Mouse (Mus musculus): ENCODE results near the gene Cacng4. TPM values are rescaled to one million over a fixed set of nuclear protein-coding genes. Genes with fewer than 3 reads are reported as not detected.

The Cacng4 gene
- polyA plus RNA-seq, 1 experiment from 2014 or later, result 0.54 TPM

DNA sequence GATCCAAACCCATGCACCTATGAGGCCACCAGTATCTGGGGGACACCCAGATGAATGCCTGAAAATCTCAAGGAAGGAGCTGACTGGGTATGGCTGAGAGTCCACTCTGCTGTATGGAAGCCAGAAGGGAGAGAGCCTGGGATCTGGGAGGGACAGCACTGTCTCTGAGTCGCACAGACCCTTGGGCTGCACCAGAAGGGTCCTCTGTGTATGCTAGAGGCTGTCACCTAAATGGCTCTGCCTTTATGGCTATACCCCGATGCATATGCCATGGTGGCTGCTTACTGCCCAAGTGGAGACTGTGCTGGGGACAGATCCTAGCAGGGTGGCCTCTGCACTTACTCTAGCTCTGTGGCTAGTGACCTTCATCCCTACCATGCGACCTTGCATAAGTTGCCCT, 8.6 kb downstream of the Cacng4 start:
- H3K27ac ChIP-seq (replicated peaks in 1 of 2; ENCODE audit: control insufficient read depth in 1 of 2, insufficient read depth in 1 of 2, low read depth in 2 of 2, low read length in 2 of 2), result no peak overlapping the region
- WGBS, result 67% methylated on average over 3 of the region's 3 CpGs
- no peak for ATAC-seq (ENCODE audit: insufficient number of reproducible peaks, insufficient read depth, low FRiP score, low read depth)
- no peak overlapping the region for H3K9ac ChIP-seq (ENCODE audit: low read length)
- H3K4me2 ChIP-seq (ENCODE audit: low read length), result no peak overlapping the region
- 0 out of 2 replicates have a peak, but pooled peaks cover 4% of the 10 kb centered on the region for H3K9me3 ChIP-seq (ENCODE audit: control insufficient read depth, low read length)
- no peaks in the 10 kb centered on the region for H3K4me1 ChIP-seq (ENCODE audit: control insufficient read depth in 2 of 2, insufficient read depth in 2 of 2, low read length in 2 of 2)
- H3K4me3 ChIP-seq (ENCODE audit: control insufficient read depth in 1 of 2, insufficient read depth in 1 of 2, low read depth in 1 of 2, low read length in 2 of 2), result no peak overlapping the region
- H3K27me3 ChIP-seq (ENCODE audit: control insufficient read depth, insufficient read depth, low read length), result peaks cover 5% of the 10 kb centered on the region
- no peaks in the 10 kb centered on the region for H3K36me3 ChIP-seq (ENCODE audit: control insufficient read depth, insufficient read depth, low read length)

DNA sequence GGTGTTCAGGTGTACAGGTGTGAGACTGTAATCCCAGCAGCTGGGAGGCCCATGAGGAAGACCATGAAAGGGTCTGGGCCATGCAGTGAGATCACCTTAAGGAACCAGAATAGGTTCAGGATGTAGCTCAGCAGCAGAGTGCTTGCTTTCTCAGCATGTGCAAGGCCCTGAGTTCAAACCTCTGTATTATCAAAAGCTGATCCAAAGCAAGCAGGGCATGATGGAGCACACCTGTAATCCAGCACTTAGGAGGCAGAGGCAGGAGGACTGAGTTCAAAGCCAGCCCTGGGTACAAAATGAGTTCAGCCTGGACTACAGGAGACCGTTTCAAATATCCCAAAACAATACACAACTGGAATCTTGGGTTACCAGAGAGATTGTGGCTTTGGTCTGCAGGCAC, 9.1 kb downstream of the Cacng4 start:
- Histone ChIP-seq H3K4me3 (ENCODE audit: control insufficient read depth in 1 of 2, insufficient read depth in 1 of 2, low read depth in 1 of 2, low read length in 2 of 2) (no peak overlapping the region), H3K27me3 (ENCODE audit: control insufficient read depth, insufficient read depth, low read length) (peaks cover under 1% of the 10 kb centered on the region), H3K9me3 (ENCODE audit: control insufficient read depth, low read length) (0 out of 2 replicates have a peak, but pooled peaks cover 4% of the 10 kb centered on the region), H3K9ac (ENCODE audit: low read length) (no peak overlapping the region), H3K4me2 (ENCODE audit: low read length) (no peak overlapping the region), H3K27ac (replicated peaks in 1 of 2; ENCODE audit: control insufficient read depth in 1 of 2, insufficient read depth in 1 of 2, low read depth in 2 of 2, low read length in 2 of 2) (no peak overlapping the region), H3K4me1 (ENCODE audit: control insufficient read depth in 2 of 2, insufficient read depth in 2 of 2, low read length in 2 of 2) (no peaks in the 10 kb centered on the region), H3K36me3 (ENCODE audit: control insufficient read depth, insufficient read depth, low read length) (no peaks in the 10 kb centered on the region)
- ATAC-seq (ENCODE audit: insufficient number of reproducible peaks, insufficient read depth, low FRiP score, low read depth), result no peak
- 100% methylated on average over 1 of the region's 1 CpGs for WGBS

DNA sequence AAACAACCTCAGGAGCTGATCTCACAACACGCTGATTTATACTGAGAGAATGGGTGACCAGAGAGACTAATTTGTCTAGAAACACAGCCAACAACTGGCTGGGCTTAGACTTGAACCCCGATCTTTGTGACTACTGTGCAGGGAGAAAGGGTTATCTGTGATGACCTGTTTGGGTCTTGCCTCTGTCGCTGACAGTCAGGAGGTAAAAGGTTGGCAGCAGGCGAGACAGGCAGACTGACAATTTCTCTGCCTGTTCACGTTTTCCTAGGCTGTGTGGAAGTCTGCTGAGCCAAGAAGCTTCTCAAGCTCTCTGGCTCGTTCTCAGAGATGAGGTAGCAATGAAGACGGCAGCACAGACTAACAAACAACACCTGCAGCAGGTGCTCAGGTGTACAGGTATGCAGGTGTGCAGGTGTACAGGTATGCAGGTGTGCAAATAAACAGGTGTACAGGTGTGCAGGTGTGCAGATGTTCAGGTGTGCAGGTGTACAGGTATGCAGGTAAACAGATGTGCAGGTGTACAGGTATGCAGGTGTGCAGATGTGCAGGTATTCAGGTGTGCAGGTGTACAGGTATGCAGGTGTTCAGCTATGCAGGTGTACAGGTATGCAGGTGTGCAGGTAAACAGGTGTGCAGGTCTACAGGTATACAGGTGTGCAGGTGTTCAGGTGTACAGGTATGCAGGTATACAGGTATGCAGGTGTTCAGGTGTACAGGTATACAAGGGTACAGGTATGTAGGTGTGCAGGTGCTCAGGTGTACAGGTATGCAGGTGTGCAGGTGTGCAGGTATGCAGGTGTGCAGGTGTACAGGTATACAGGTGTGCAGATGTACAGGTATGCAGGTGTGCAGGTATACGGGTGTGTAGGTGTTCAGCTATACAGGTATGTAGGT, 10.2 kb downstream of the Cacng4 start:
- WGBS, result 83% methylated on average over 8 of the region's 8 CpGs
- Histone ChIP-seq H3K36me3 (ENCODE audit: control insufficient read depth, insufficient read depth, low read length) (no peaks in the 10 kb centered on the region), H3K4me1 (ENCODE audit: control insufficient read depth in 2 of 2, insufficient read depth in 2 of 2, low read length in 2 of 2) (no peaks in the 10 kb centered on the region), H3K4me3 (ENCODE audit: control insufficient read depth in 1 of 2, insufficient read depth in 1 of 2, low read depth in 1 of 2, low read length in 2 of 2) (no peak overlapping the region), H3K27ac (replicated peaks in 1 of 2; ENCODE audit: control insufficient read depth in 1 of 2, insufficient read depth in 1 of 2, low read depth in 2 of 2, low read length in 2 of 2) (no peak overlapping the region), H3K9ac (ENCODE audit: low read length) (no peak overlapping the region), H3K9me3 (ENCODE audit: control insufficient read depth, low read length) (0 out of 2 replicates have a peak, but pooled peaks cover 4% of the 10 kb centered on the region), H3K4me2 (ENCODE audit: low read length) (no peak overlapping the region), H3K27me3 (ENCODE audit: control insufficient read depth, insufficient read depth, low read length) (no peaks in the 10 kb centered on the region; the same call in 1 of the 2 replicates)
- no peak for ATAC-seq (ENCODE audit: insufficient number of reproducible peaks, insufficient read depth, low FRiP score, low read depth)

DNA sequence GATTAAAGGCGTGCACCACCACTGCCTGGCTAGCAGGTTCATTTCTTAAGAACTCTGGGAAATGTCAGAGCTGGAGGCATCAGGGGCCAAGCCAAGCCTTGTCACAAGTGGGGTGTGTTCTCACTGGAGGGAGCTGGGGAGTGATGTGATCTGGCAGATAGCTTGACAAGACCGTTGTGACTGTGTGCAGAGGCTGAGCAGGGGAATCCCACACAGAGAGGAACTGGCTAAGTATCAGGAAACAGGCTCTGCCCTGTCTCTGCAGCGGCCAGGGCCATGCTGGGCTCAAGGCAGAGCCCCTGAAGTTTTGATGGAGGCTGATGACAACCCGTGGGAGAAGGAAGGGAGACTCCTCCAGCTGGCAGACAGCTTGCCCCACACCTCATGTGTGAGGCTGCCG, 11.8 kb downstream of the Cacng4 start:
- Histone ChIP-seq H3K27me3 (ENCODE audit: control insufficient read depth, insufficient read depth, low read length) (no peaks in the 10 kb centered on the region; the same call in 1 of the 2 replicates), H3K36me3 (ENCODE audit: control insufficient read depth, insufficient read depth, low read length) (no peaks in the 10 kb centered on the region), H3K4me3 (ENCODE audit: control insufficient read depth in 1 of 2, insufficient read depth in 1 of 2, low read depth in 1 of 2, low read length in 2 of 2) (no peak overlapping the region), H3K27ac (replicated peaks in 1 of 2; ENCODE audit: control insufficient read depth in 1 of 2, insufficient read depth in 1 of 2, low read depth in 2 of 2, low read length in 2 of 2) (no peak overlapping the region), H3K4me1 (ENCODE audit: control insufficient read depth in 2 of 2, insufficient read depth in 2 of 2, low read length in 2 of 2) (no peaks in the 10 kb centered on the region), H3K9ac (ENCODE audit: low read length) (no peak overlapping the region), H3K4me2 (ENCODE audit: low read length) (no peak overlapping the region), H3K9me3 (ENCODE audit: control insufficient read depth, low read length) (0 out of 2 replicates have a peak, but pooled peaks cover 4% of the 10 kb centered on the region)
- 35% methylated on average over 5 of the region's 5 CpGs for WGBS
- ATAC-seq (ENCODE audit: insufficient number of reproducible peaks, insufficient read depth, low FRiP score, low read depth), result no peak

DNA sequence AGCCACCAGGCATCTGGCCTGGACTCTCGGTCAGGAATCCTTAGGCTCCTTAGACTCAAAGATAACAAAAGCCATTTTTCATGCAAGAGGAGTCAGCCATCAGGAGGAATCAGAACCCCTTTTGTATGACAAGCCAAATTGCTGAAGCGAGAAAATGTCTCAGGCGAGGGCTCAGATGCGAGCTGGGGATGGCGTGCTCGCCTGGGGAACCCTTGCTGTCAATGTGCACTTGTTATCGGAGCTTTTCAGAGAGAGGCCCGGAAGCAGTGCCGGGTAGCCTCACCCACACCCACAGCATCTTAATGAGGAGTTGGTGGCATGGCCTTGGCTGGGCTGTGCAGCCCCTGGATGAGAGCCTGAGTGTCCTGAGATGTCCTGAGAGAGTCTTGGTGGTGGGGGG, 15.5 kb downstream of the Cacng4 start:
- 70% methylated on average over 9 of the region's 9 CpGs for WGBS

DNA sequence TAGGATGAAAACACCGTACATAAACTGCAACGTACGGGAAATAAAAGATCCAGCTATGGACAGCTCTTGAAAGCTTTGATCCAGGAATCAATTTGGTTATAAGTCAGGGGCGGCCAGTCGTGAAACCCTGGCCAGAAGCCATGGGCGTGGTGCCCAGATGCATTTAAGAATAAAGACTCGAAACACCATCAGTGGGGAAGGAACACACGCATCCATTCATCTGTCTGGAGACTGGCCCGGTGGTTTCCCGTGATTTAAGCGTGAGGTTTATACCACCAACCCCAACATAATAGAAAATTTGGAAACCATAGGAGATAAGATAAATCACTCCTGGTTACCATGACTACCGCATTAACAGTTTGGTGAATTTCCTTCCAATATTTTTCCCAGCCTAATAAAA, 16.9 kb downstream of the Cacng4 start:
- H3K4me3 ChIP-seq (ENCODE audit: control insufficient read depth in 1 of 2, insufficient read depth in 1 of 2, low read depth in 1 of 2, low read length in 2 of 2), result no peak overlapping the region
- no peak for ATAC-seq (ENCODE audit: insufficient number of reproducible peaks, insufficient read depth, low FRiP score, low read depth)
- no peaks in the 10 kb centered on the region for H3K9me3 ChIP-seq (ENCODE audit: control insufficient read depth, low read length)
- no peak overlapping the region for H3K4me2 ChIP-seq (ENCODE audit: low read length)
- H3K4me1 ChIP-seq (ENCODE audit: control insufficient read depth in 2 of 2, insufficient read depth in 2 of 2, low read length in 2 of 2), result no peaks in the 10 kb centered on the region
- H3K27me3 ChIP-seq (ENCODE audit: control insufficient read depth, insufficient read depth, low read length), result peaks cover 21% of the 10 kb centered on the region
- H3K9ac ChIP-seq (ENCODE audit: low read length), result no peak overlapping the region
- no peak overlapping the region for H3K27ac ChIP-seq (replicated peaks in 1 of 2; ENCODE audit: control insufficient read depth in 1 of 2, insufficient read depth in 1 of 2, low read depth in 2 of 2, low read length in 2 of 2)
- WGBS, result 73% methylated on average over 12 of the region's 12 CpGs
- no peaks in the 10 kb centered on the region for H3K36me3 ChIP-seq (ENCODE audit: control insufficient read depth, insufficient read depth, low read length)

More for the DNA sequence above, 15.5 kb downstream of the Cacng4 start:
- H3K4me3 ChIP-seq (ENCODE audit: control insufficient read depth in 1 of 2, insufficient read depth in 1 of 2, low read depth in 1 of 2, low read length in 2 of 2), result no peak overlapping the region
- H3K36me3 ChIP-seq (ENCODE audit: control insufficient read depth, insufficient read depth, low read length), result no peaks in the 10 kb centered on the region
- no peak overlapping the region for H3K9ac ChIP-seq (ENCODE audit: low read length)
- ATAC-seq (ENCODE audit: insufficient number of reproducible peaks, insufficient read depth, low FRiP score, low read depth), result no peak
- H3K27me3 ChIP-seq (ENCODE audit: control insufficient read depth, insufficient read depth, low read length), result peaks cover 21% of the 10 kb centered on the region
- no peak overlapping the region for H3K27ac ChIP-seq (replicated peaks in 1 of 2; ENCODE audit: control insufficient read depth in 1 of 2, insufficient read depth in 1 of 2, low read depth in 2 of 2, low read length in 2 of 2)
- H3K4me1 ChIP-seq (ENCODE audit: control insufficient read depth in 2 of 2, insufficient read depth in 2 of 2, low read length in 2 of 2), result no peaks in the 10 kb centered on the region
- no peak overlapping the region for H3K4me2 ChIP-seq (ENCODE audit: low read length)
- H3K9me3 ChIP-seq (ENCODE audit: control insufficient read depth, low read length), result no peaks in the 10 kb centered on the region

DNA sequence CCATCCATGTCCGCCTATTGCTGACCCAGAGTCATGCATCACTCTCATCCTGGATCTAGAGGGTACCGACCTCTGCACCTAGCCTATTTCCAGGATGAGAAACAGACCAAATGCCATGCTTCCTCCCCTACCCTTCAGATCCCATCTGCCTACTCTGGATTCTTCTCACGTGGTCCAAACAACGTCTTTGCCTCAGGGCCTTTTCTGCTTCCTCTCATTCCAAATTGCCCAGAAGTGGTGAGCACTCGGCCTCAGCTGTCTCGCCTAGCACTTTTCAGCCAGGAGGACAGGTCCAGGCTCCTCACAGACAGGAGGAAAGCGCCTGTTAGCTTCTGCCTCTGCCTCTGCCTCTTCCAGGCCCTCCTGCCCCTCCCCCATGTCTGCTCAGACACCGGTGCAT, 21.0 kb downstream of the Cacng4 start:
- no peaks in the 10 kb centered on the region for H3K36me3 ChIP-seq (ENCODE audit: control insufficient read depth, insufficient read depth, low read length)
- H3K27ac ChIP-seq (replicated peaks in 1 of 2; ENCODE audit: control insufficient read depth in 1 of 2, insufficient read depth in 1 of 2, low read depth in 2 of 2, low read length in 2 of 2), result no peak overlapping the region
- ATAC-seq (ENCODE audit: insufficient number of reproducible peaks, insufficient read depth, low FRiP score, low read depth), result no peak
- no peaks in the 10 kb centered on the region for H3K4me1 ChIP-seq (ENCODE audit: control insufficient read depth in 2 of 2, insufficient read depth in 2 of 2, low read length in 2 of 2)
- no peaks in the 10 kb centered on the region for H3K9me3 ChIP-seq (ENCODE audit: control insufficient read depth, low read length)
- peaks cover 21% of the 10 kb centered on the region for H3K27me3 ChIP-seq (ENCODE audit: control insufficient read depth, insufficient read depth, low read length)
- WGBS, result 45% methylated on average over 8 of the region's 8 CpGs
- no peak overlapping the region for H3K4me2 ChIP-seq (ENCODE audit: low read length)
- H3K4me3 ChIP-seq (ENCODE audit: control insufficient read depth in 1 of 2, insufficient read depth in 1 of 2, low read depth in 1 of 2, low read length in 2 of 2), result no peak overlapping the region
- no peak overlapping the region for H3K9ac ChIP-seq (ENCODE audit: low read length)
